In the genomic region with DNA sequence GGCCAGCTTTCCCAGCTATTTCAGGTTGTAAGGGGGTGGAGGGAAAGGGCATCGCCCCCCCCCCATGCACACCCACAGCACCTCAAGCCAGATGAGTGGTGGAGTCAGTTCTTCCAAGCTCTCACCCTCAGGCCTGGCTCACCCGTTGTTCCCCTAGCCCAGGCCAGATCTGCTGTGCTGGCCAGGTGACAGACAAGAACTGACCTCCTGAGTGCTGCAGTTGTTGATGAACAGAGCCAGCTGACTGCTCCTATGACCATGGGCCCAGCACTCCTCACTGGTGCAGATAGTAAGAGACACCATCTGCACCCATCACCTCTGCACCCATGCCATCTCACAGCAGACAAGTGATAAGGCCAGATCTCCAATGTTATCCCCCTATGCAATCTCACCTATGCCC, we compare ENCODE assay signal across 13 mouse cellular contexts.
"Had no signal": no experiment of that assay in that cellular context is flagged by ENCODE, and none has a peak within 500 bp of the region (broad histone marks: within the 10 kb centered on the region; RNA-seq: fewer than 3 reads in every experiment).

No protein-coding gene starts in this region.

- H3K4me2 ChIP-seq: kidney, embryonic 15.5 days; limb, embryonic 13.5 days; lung, embryonic 14.5 days; neural tube, embryonic 15.5 days had no signal

- H3K4me3 ChIP-seq: kidney, embryonic 15.5 days; limb, embryonic 13.5 days; myocyte; neural tube, embryonic 15.5 days had no signal

- H3K36me3 ChIP-seq: kidney, embryonic 15.5 days; limb, embryonic 13.5 days; neural tube, embryonic 15.5 days had no signal

- DNase-seq: kidney, adult 2 months; kidney, postnatal 14 days; left cerebral cortex, postnatal 4 days; lung, embryonic 14.5 days; lung, postnatal 10 days; lung, postnatal 4 days; right cerebral cortex, adult 18-20 months; right cerebral cortex, postnatal 25 days; thymus, postnatal 36 days had no signal

- H3K4me1 ChIP-seq: kidney, embryonic 15.5 days; limb, embryonic 13.5 days; neural tube, embryonic 15.5 days had no signal

- H3K27me3 ChIP-seq: kidney, embryonic 15.5 days; limb, embryonic 13.5 days; neural tube, embryonic 15.5 days had no signal

- H3K9me3 ChIP-seq: kidney, embryonic 15.5 days; limb, embryonic 13.5 days; neural tube, embryonic 15.5 days had no signal

- H3K9ac ChIP-seq: kidney, embryonic 15.5 days; limb, embryonic 13.5 days; lung, embryonic 14.5 days; neural tube, embryonic 15.5 days had no signal

- H3K27ac ChIP-seq: kidney, embryonic 15.5 days; limb, embryonic 13.5 days; neural tube, embryonic 15.5 days had no signal
